Mouse (Mus musculus): Measurements from ENCODE around the gene Il18. TPM values are rescaled to one million over a fixed set of nuclear protein-coding genes. Genes with fewer than 3 reads are reported as not detected.

Gene Il18
- polyA plus RNA-seq, 1 experiment, result 12.6 TPM

GRCm38 (mm10) chr9:50602055-50602845, 47.6 kb downstream of the Il18 start:
- no peak for TF ChIP-seq CTCF (IDR thresholded peaks at IDR 0.05; ENCODE audit: extremely low read depth, insufficient read depth, insufficient read length, insufficient replicate concordance)
- no peak for TF ChIP-seq POLR2A (IDR thresholded peaks at IDR 0.05; ENCODE audit: low read depth, low read length)
- WGBS, result 71% methylated on average over 7 of the region's 7 CpGs
- H3K4me3 ChIP-seq (ENCODE audit: extremely low read depth, insufficient read depth, insufficient read length), result no peak overlapping the region
- H3K4me1 ChIP-seq (ENCODE audit: control insufficient read depth, insufficient read depth, insufficient read length), result peaks cover 5% of the 10 kb centered on the region
- peaks cover 20% of the 10 kb centered on the region for H3K36me3 ChIP-seq (ENCODE audit: control insufficient read depth, insufficient read depth, low read length)
- no peaks in the 10 kb centered on the region for H3K27me3 ChIP-seq (ENCODE audit: control insufficient read depth, insufficient read depth, low read length)
- no peak overlapping the region for H3K27ac ChIP-seq (ENCODE audit: insufficient read depth, low read length)
- no peak for DNase-seq (ENCODE audit: low read depth in 1 of 2, low spot score in 2 of 2)

GRCm38 (mm10) chr9:50603189-50603997, 48.8 kb downstream of the Il18 start, which contains the start of the genes Sdhd and Timm8b:
TSS of gene Sdhd (minus strand) at chr9:50603812.
TSS of gene Timm8b (plus strand) at chr9:50603910.
- Histone ChIP-seq H3K36me3 (ENCODE audit: control insufficient read depth, insufficient read depth, low read length) (peaks cover 15% of the 10 kb centered on the region), H3K4me1 (ENCODE audit: control insufficient read depth, insufficient read depth, insufficient read length) (peaks cover 5% of the 10 kb centered on the region), H3K4me3 (ENCODE audit: extremely low read depth, insufficient read depth, insufficient read length) (peak within 1 kb of the TSS; percentile 85), H3K27ac (ENCODE audit: insufficient read depth, low read length) (peak within 1 kb of the TSS; percentile 84), H3K27me3 (ENCODE audit: control insufficient read depth, insufficient read depth, low read length) (no peaks in the 10 kb centered on the region)
- WGBS, result under 1% methylated on average over 48 of the region's 48 CpGs
- TF ChIP-seq CTCF (IDR thresholded peaks at IDR 0.05; ENCODE audit: extremely low read depth, insufficient read depth, insufficient read length, insufficient replicate concordance), result no peak
- peak; percentile 62 for TF ChIP-seq POLR2A (IDR thresholded peaks at IDR 0.05; ENCODE audit: low read depth, low read length)
- peak; percentile 91 to 92 for DNase-seq (ENCODE audit: low read depth in 1 of 2, low spot score in 2 of 2)

DNA sequence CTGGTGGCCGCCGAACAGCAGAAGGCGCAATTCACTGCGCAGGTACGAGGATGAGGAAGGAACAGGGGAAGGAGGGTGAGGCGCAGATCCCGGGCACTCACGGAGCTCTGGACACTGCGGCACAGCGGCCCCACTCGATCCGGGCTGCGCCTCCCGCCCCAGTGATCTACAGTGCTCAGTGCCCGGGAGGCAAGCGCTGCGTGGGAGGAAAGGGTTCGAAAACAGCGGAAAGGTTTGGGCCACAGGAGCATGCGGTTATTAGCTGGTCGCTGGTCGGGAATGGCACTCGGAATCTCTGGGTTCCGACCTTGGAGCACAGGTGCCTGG, 49.3 kb downstream of the Il18 start:
- under 1% methylated on average over 24 of the region's 24 CpGs for WGBS
- Histone ChIP-seq H3K36me3 (ENCODE audit: control insufficient read depth, insufficient read depth, low read length) (peaks cover 15% of the 10 kb centered on the region), H3K4me3 (ENCODE audit: extremely low read depth, insufficient read depth, insufficient read length) (peak overlapping the region; percentile 85), H3K27me3 (ENCODE audit: control insufficient read depth, insufficient read depth, low read length) (no peaks in the 10 kb centered on the region), H3K4me1 (ENCODE audit: control insufficient read depth, insufficient read depth, insufficient read length) (peaks cover 5% of the 10 kb centered on the region), H3K27ac (ENCODE audit: insufficient read depth, low read length) (peak overlapping the region; percentile 84)
- DNase-seq (ENCODE audit: low read depth in 1 of 2, low spot score in 2 of 2), result no peak
- TF ChIP-seq POLR2A (IDR thresholded peaks at IDR 0.05; ENCODE audit: low read depth, low read length), result no peak
- TF ChIP-seq CTCF (IDR thresholded peaks at IDR 0.05; ENCODE audit: extremely low read depth, insufficient read depth, insufficient read length, insufficient replicate concordance), result no peak

GRCm38 (mm10) chr9:50604338-50604737, 49.7 kb downstream of the Il18 start:
- no peak for DNase-seq (ENCODE audit: low read depth in 1 of 2, low spot score in 2 of 2)
- Histone ChIP-seq H3K27me3 (ENCODE audit: control insufficient read depth, insufficient read depth, low read length) (no peaks in the 10 kb centered on the region), H3K4me3 (ENCODE audit: extremely low read depth, insufficient read depth, insufficient read length) (peak overlapping the region; percentile 85), H3K27ac (ENCODE audit: insufficient read depth, low read length) (peak overlapping the region; percentile 84; the same call in 1 of the 2 replicates), H3K4me1 (ENCODE audit: control insufficient read depth, insufficient read depth, insufficient read length) (peaks cover 5% of the 10 kb centered on the region), H3K36me3 (ENCODE audit: control insufficient read depth, insufficient read depth, low read length) (peaks cover 14% of the 10 kb centered on the region)
- 3% methylated on average over 6 of the region's 6 CpGs for WGBS
- TF ChIP-seq POLR2A (IDR thresholded peaks at IDR 0.05; ENCODE audit: low read depth, low read length) (no peak), CTCF (IDR thresholded peaks at IDR 0.05; ENCODE audit: extremely low read depth, insufficient read depth, insufficient read length, insufficient replicate concordance) (no peak)

DNA sequence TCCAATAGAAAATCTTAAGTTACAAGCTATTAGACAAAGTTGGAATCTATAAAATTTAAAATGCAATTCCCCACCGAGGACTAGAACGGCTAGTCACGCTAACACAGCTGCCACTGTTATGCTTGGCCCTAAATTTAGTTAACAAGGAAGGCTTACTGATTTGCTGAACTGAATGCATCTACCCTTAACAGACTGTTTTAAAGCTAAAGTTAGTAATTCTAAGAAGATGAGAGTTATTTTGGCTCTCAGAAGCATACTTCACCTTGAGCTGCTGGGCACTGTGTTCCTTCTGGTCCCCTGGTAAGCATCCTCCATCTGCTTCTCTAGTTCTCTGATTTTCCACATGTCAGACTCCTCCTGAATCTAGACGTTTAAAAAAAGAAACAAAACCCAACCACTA, 57.5 kb downstream of the Il18 start:
- no peak for DNase-seq (ENCODE audit: low read depth in 1 of 2, low spot score in 2 of 2)
- Histone ChIP-seq H3K27me3 (ENCODE audit: control insufficient read depth, insufficient read depth, low read length) (no peaks in the 10 kb centered on the region), H3K4me3 (ENCODE audit: extremely low read depth, insufficient read depth, insufficient read length) (no peak overlapping the region), H3K4me1 (ENCODE audit: control insufficient read depth, insufficient read depth, insufficient read length) (peaks cover 3% of the 10 kb centered on the region), H3K27ac (ENCODE audit: insufficient read depth, low read length) (no peak overlapping the region), H3K36me3 (ENCODE audit: control insufficient read depth, insufficient read depth, low read length) (peaks cover 28% of the 10 kb centered on the region)
- WGBS, result 89% methylated on average over 4 of the region's 4 CpGs
- TF ChIP-seq POLR2A (IDR thresholded peaks at IDR 0.05; ENCODE audit: low read depth, low read length) (no peak), CTCF (IDR thresholded peaks at IDR 0.05; ENCODE audit: extremely low read depth, insufficient read depth, insufficient read length, insufficient replicate concordance) (no peak)

GRCm38 (mm10) chr9:50616161-50616560, 61.5 kb downstream of the Il18 start:
- H3K4me3 ChIP-seq (ENCODE audit: extremely low read depth, insufficient read depth, insufficient read length), result peak overlapping the region; percentile 97
- H3K4me1 ChIP-seq (ENCODE audit: control insufficient read depth, insufficient read depth, insufficient read length), result peaks cover 3% of the 10 kb centered on the region
- peaks cover 13% of the 10 kb centered on the region for H3K36me3 ChIP-seq (ENCODE audit: control insufficient read depth, insufficient read depth, low read length)
- 36% methylated on average over 11 of the region's 11 CpGs for WGBS
- DNase-seq (ENCODE audit: low read depth in 1 of 2, low spot score in 2 of 2), result no peak
- TF ChIP-seq POLR2A (IDR thresholded peaks at IDR 0.05; ENCODE audit: low read depth, low read length) (no peak), CTCF (IDR thresholded peaks at IDR 0.05; ENCODE audit: extremely low read depth, insufficient read depth, insufficient read length, insufficient replicate concordance) (no peak)
- no peaks in the 10 kb centered on the region for H3K27me3 ChIP-seq (ENCODE audit: control insufficient read depth, insufficient read depth, low read length)
- no peak overlapping the region for H3K27ac ChIP-seq (ENCODE audit: insufficient read depth, low read length)

All from spleen, adult 2 months (tissue).